Mouse (Mus musculus): ENCODE results near the gene Plch2. TPM values are rescaled to one million over a fixed set of nuclear protein-coding genes. Genes with fewer than 3 reads are reported as not detected.

Gene Plch2
- polyA plus RNA-seq, 1 experiment from 2014 or later = 12.7 TPM

- no peaks in the 10 kb centered on the region for H3K4me1 ChIP-seq
- H3K9ac ChIP-seq (replicated peaks) = no peak overlapping the region
- H3K9me3 ChIP-seq = no peaks in the 10 kb centered on the region
- no peak for ATAC-seq (replicated peaks)
- no peak overlapping the region for H3K27ac ChIP-seq (replicated peaks)
- no peak overlapping the region for H3K4me3 ChIP-seq
- no peaks in the 10 kb centered on the region for H3K36me3 ChIP-seq
- 62% methylated on average over 13 of the region's 13 CpGs for WGBS
- H3K27me3 ChIP-seq = no peaks in the 10 kb centered on the region
- no peak overlapping the region for H3K4me2 ChIP-seq (replicated peaks)
These were observed 123.2 kb downstream of the Plch2 start for GRCm38 (mm10) chr4:154933306-154933907.

Other genes with a start within 250 kb of the Plch2 start
- gene Ttc34, start 219.3 kb downstream of the Plch2 start, polyA plus RNA-seq (2015; fragmentation: Nextera tagmentation; extraction: Ambion mirVana) = 1.3 TPM in 2 replicates
- gene Mmel1, start 187.2 kb downstream of the Plch2 start, polyA plus RNA-seq (2015; fragmentation: Nextera tagmentation; extraction: Ambion mirVana) = 0.36 and 0.56 TPM in 2 replicates
- 36.8 and 40.5 TPM in 2 replicates for gene Fam213b, start 157.6 kb downstream of the Plch2 start, polyA plus RNA-seq (2015; fragmentation: Nextera tagmentation; extraction: Ambion mirVana)
- 0.36 TPM in 1 of 2 replicates, not detected in the other for gene Tnfrsf14, start 128.2 kb downstream of the Plch2 start, polyA plus RNA-seq (2015; fragmentation: Nextera tagmentation; extraction: Ambion mirVana)
- 125 and 127 TPM in 2 replicates for gene Hes5, start 95.9 kb downstream of the Plch2 start, polyA plus RNA-seq (2015; fragmentation: Nextera tagmentation; extraction: Ambion mirVana)
- 43.5 and 48.9 TPM in 2 replicates for gene Pank4, start 92.7 kb downstream of the Plch2 start, polyA plus RNA-seq (2015; fragmentation: Nextera tagmentation; extraction: Ambion mirVana)
- 22.0 and 23.5 TPM in 2 replicates for gene Pex10, start 10.2 kb upstream of the Plch2 start, polyA plus RNA-seq (2015; fragmentation: Nextera tagmentation; extraction: Ambion mirVana)
- 127 TPM in 2 replicates for gene Rer1, start 29.6 kb upstream of the Plch2 start, polyA plus RNA-seq (2015; fragmentation: Nextera tagmentation; extraction: Ambion mirVana)
- gene Morn1, start 29.8 kb upstream of the Plch2 start, polyA plus RNA-seq (2015; fragmentation: Nextera tagmentation; extraction: Ambion mirVana) = 8.8 and 8.9 TPM in 2 replicates
- 14.3 TPM in 2 replicates for gene Ski, start 165.8 kb upstream of the Plch2 start, polyA plus RNA-seq (2015; fragmentation: Nextera tagmentation; extraction: Ambion mirVana)
- gene Faap20, start 193.0 kb upstream of the Plch2 start, polyA plus RNA-seq (2015; fragmentation: Nextera tagmentation; extraction: Ambion mirVana) = 88.2 and 89.3 TPM in 2 replicates

Measured in forebrain, embryonic 15.5 days (tissue).